Mouse (Mus musculus) monocyte, adult 2 months (primary cell): ENCODE data around the gene Rgl1.
"Not testable (repeated sequence)": the region's sequence is repeated elsewhere in the genome, so short reads cannot be mapped to it uniquely, and the experiment has no call there.

Source experiments
- DNase-seq, 2 experiments: peaks; one replicate each; pipeline ENCODE4 v3.0.0; 2022; ENCODE audit warnings: low spot score in 2 of 2, low read depth in 1 of 2

Rgl1 gene

DNA sequence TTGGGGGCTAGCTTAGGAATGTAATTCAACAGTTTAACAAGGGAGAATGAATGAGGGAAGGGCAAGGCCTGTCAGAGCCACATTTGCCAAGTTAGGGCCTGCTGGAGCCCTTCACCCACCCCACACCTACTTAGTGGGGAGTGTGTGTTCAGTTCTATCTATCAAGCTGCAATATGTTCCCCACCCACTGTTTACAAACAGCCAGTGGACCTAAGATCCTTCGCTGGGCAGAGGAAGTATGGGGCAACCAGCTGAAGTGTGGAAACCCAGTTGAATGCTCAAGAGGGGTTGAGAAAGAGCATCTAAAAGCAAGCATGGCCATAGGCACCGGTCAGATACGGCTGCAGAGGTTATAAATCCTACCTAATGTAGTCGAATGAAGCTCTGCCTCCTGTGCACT, 20.8 kb upstream of the Rgl1 start:
- peak in 1 of 2 experiments; percentile 29 for DNase-seq

DNA sequence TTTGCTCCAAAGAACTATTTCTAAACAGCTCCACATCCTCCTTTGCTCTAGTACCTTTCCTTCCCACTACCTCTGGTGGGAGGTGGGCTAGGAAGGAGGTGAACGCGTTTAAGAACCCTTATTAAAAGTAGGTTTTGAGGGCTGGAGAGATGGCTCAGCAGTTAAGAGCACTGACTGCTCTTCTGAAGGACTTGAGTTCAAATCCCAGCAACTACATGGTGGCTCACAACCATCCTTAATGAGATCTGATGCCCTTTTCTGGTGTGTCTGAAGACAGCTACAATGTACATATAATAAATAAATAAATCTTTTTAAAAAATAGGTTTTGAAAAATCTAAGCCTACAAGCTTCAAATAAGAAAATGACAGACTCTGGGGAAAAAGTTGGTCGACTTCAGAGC, 19.3 kb upstream of the Rgl1 start:
- not testable (repeated sequence) for DNase-seq

DNA sequence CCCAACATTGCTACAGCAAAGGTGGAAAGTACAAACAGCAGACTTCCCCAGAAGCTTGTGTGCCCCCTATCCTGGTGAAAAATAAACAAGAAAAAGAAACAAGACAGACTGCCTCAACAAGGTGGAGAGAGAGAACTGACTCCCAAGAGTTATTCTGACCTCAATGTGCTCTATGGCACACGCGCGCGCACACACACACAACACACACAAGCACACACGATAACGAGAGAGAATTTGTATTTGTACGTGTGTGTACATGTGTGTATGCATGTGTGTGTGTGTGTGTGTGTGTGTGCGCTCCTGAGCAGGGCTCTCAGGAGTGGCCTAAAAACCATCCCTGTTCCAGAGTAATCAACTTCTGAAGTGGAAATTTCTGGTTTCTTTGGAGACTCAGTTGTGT, 18.5 kb upstream of the Rgl1 start:
- DNase-seq: no peak

DNA sequence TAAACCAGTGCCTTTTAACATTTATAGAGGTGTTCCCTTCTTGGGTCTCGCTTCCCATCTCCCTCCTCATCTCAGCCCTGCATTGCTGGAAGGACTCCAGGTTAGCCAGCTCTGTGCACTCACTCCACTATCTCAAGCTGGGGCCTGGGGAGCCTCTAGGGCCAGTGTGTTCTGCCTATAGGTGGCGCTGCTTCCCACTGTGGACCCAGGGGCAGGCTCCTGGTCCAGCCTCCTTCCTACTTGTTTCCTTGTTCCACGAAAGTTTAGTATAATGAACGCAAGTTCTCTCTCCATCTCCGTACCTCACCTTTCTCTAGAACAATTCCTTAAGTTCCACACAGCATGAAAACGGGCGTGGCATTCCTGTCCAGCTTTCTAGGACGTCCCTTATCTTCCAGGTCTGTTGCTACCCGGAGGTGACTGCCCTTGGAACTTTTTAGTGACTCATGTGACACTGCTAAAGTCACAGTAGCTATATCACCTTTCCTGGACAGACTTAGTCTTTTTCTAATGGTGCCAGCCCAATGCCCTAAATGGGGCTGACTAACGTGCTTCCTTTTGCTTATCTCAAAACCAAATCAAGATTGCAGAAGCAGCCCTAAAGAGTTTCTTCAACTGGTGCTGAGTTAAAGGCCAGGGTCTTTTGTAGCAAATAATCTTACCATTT, 13.1 kb upstream of the Rgl1 start:
- peak in 1 of 2 experiments; percentile 51 for DNase-seq

DNA sequence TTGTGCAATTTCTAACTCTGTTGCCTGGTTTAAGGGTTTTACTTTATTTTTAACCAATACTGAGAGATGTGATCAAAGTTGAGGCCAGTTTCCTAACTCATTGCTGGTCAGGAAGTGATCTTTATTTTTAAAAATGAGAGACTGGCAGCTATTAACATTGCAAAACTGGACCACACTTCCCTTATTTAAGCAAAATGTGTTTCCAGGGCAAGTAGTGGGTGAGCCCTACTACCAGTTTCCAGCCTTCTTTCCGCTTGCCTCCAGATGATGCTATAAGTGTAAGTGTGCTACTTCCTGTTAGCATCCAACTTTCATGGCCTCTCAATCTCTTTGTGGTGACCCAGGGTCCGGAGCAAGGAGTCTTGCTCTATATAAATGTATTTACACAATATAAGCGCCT, 8.4 kb upstream of the Rgl1 start:
- DNase-seq: peak in 1 of 2 experiments; percentile 20

DNA sequence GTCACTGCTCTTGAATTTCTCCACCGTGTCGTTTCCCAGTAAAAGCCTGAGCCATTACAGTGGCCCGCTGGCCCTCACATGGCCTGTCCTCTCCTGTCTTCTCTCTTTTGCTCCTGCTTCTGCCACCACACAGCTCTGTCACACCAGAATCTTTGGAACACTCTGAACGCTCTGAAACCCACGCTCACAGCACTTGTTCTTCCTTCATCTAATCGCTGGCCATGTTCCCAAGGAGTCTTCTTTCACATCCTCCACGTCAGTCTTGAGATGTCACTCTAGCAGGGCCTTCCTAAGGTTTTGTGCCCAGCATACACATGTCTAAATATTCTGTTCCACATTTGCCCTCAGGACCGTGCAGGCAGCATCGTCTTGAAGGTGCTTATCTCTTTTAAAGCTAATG, 4.9 kb upstream of the Rgl1 start:
- no peak for DNase-seq

DNA sequence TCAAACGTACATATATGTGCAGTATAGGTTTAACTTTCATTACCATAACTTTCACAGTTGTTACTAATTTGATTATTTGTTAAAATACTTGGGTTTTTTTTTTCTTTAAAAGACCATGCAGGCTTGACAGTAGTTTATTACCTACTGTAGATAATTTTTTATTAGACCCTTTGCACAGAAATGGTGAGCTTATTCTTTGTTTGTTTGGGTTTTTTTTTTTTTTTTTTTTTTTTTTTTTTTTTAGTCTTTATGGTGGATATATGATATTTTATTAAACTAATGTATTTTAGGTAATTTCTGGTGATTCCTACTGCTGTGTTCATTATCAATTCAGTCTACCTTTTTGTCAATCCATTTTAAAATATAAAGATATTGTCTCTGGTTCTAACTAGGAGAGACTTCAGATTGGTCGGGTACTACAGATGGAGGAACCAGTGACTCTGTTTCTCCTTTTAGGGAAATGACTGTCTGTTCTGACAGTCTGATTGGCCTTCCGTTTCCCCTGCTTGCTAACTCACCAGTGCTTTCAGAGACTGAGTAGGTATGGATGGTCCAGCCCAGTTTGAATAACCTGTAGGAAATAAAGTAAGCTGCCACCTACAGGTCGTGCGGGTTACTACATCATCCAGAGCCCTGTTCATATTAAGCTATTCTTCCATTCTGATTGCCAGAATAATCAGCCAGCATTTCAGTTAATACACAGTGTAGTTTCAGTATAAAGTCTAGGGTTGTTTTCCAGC, 1.8 kb upstream of the Rgl1 start:
- peak; percentile 63 to 76 for DNase-seq

DNA sequence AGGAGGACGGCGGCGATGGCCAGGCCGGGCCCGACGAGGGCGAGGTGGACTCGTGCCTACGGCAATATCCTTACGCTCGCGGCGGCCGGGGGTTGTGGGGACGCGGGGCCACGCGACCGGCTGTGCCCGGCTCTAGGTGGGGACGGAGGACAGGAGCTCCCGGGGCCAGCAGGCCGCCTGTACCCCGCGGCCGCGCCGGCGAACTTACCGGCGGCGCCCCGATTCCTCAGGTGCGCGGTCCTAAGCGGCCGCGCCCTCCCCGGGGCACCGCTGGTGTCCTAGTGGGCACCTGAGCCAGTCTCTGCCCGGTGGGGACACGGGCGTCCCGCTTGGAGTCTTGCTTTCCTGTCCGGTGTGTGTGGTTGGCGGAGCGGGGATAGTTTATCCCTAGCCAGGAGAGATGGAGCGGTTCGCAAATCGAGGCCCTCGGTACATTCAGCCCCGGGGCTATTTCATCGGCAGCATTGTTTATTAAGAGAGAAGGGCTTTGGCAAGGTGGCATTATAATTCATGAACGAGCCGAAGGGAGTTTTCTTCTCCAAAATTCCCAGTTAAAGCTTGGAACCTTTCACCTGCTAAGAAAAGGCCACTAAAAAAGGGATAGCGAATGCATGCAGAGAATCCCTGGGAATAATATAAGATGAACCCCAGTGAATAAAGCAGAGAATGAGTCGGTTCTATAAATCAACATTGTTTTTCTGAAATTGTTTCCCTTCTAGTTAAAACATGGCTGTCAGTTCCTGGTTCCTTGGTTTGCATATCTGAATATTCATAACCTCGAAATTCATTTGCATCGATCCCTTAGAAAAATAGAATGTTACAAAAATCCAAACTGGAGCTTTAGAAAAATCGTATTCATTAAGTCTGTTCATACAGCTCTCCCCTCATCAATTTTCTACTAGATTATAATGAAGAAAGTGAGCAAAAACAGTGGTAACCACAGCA, 925 bp upstream of the Rgl1 start:
- no peak for DNase-seq

DNA sequence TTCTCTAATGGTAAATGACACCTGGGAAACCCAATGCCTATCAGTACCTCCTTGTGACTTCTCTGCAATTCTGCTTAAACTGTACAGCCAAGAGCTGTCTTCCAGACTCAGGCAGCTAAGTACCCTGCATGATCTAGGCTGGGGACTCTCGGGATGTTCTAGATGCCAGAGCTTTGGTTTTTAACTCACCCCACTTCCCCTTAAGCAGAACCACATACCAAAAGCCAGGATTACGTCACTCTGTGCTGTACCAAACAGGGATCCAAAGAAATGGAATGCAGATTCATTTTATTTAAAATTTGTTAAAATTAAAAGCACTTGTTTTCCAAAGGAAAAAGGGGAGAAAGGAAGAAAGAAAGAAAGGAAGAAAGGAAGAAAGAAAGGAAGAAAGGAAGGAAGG, 4.4 kb downstream of the Rgl1 start:
- DNase-seq: no peak

DNA sequence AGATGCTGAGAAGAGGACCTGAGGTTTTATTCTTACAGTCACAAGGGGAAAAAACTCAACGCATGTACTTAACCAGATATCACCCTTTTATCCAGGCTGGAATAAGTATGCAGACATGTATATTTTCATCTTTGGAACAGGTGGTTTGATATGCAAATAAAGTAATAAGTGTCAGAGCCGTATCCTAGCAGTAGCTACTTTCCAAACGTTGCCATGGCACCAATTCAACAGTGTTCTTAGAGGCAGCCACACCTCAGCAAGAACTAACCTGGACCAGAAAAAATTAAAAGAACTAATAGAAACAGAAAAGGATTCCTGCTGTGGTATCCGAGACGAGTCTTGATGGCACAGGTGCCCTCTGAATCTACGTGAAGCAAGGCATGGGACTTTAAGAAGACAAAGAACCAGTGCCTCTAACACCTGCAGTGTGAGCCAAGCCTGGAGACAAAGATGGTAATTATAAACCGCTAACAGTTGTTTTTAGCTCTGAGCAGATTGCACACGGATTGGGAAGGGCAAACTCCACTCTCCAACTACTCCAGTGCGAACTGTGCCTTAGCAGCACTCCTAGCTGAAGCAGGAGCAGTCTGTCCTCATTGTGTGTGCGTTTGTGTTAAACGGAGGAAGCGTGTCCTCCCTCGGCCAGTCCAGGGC, 15.7 kb downstream of the Rgl1 start, which contains the start of gene Apobec4:
Gene Apobec4 (plus strand): TSS at position 240 of the 654 bp plus-strand sequence.
- no peak for DNase-seq

DNA sequence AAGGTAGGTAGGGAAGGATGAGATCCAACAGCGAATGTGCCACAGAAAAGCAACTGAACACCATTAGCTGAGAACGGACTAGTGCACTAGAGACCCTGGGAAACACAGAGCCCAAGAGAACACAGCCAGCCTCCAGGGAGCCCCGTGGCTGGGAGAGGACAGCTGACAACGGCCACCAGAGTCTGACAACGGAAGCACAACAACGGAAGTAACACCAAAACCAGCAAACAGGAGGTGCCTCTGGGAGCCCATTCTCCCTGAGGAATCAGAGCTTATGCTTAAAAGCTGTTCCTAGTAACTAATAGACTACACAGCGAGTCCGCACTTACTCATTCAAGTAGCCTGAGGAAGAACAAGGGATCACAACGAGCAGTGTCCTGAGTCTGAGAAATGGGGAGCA, 16.9 kb downstream of the Rgl1 start:
- DNase-seq: no peak

DNA sequence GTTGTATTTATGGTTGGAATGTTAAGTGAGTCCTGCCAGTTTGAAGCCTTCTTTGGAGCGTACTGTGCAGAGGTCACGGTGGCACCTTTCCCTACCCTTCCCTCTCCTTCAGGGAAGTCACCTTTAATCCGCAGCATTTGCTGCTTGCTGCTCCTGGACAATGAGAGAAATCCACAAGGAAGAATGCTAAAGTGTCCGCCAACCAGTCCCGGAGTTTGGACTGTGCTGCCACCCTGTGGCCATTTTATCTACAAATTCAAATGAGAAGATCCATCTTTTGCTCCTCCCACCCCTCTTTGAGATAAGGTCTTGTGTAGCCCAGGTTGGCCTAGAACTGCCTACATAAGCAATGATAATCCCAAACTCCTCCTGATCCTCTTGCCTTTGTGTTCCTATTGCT, 19.7 kb downstream of the Rgl1 start:
- peak in 1 of 2 experiments; percentile 22 for DNase-seq

DNA sequence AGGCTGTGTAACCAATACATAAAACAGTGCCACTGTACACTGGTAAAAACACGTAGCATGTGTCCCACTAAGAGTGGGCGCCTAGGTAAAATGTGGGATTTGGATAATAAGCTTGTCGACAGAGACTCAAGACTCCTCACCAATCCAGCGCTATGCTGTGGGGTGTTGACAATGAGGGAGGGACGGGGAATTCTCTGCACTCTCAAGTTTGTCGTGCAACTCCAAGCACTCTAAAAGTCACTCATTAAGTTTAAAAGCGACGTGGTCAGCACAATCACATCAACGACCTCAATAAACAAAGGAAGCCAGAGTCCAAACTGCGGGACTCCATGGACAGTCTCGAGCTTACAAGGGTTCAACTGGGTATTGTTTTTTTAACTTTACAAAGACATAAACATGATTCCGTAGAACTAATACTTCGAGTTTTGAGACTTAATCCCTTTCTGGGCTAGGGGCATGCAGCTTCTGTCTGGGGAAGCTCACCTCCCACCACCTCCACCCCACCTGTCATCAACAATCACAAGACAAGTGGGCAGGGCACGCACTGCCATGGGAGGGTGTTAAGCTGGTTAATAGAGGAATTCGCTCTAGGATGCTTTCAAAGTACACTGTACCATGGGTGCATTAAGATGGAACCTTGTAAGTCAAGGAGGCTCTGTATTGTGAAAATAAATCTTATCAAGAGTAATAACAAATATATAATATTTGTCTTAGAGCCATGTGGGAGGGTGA, 22.9 kb downstream of the Rgl1 start:
- DNase-seq: no peak

DNA sequence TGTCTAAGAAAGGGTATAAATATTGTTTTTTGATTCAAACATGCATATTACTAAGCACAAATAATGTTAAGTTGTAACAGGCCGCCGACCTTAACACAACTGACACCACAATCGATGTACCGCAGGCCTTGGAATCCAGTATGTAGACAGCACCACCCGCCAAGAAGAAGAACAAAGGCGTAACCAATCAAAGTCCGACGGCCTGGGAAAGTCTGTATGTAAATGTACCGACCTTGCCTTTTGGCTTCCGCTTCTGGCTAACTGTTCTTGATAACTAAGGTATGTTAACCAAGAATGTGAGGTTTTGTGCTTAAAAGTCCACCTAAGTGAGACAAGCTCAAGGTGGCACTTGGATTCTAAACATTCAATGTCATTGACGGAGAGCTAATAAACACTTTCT, 26.8 kb downstream of the Rgl1 start:
- DNase-seq: no peak

DNA sequence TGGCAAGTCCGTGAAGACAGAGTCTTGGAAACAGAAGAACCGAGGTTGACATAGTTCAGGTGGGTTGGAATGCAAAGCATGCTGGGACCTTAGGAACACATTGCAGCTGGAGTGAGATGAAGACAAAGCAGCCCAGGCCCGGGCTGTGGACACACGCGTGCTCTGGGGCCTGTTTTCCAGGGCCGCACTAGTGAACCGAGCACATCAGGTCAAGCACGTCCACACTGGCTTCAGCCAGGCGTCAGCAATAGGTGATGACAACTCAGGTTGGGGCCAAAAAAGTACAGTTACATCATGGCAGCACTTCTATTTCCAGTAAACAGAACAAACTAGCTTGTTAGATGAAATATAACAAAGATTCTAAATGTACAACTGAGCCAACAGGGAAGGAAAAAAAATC, 27.4 kb downstream of the Rgl1 start:
- no peak for DNase-seq

DNA sequence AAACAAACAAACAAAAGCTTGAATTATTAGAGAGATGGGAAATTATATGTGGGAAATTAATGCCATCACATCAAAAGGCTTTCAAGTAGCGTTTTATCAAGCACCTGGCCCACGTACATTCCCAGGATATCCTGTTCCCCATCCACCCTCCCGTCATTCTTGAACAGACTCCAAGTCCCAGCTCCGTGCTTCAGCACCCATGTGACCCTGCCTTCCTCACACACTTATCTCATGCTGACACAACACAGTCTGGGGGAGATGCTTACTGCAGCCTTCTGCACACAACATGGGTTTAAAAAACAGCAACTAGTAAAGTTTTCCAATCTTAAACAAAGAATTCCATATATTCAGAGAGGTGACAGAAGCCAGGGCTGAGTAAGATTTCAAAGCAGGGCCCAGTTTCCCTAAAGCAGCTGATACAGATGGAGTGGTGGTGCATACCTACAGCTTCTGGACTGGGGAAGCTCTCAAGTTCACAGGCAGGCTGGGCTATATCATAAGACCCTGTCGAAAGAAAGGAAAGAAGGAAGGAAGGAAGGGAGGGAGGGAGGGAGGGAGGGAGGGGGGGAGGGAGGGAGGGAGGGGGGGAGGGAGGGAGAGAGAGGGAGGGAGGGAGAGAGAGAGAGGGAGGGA, 38.4 kb downstream of the Rgl1 start:
- DNase-seq: no peak

DNA sequence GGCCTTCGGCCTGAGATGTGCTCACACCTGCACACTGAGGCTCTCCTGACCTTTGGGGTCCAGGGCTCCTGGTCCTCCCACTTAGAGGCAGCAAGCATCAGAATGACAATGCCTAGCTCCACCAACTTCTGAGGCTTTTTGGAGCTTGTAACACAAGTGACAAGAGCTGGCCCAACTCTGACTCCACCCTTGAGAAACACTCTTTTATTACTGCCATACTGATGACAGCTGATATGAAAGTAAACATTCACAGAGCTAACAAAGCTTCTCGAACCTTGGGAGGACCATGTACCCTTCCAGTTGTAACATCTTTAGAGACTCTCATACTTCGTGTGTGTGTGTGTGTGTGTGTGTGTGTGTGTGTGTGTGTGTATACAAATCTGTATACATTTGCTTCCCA, 40.1 kb downstream of the Rgl1 start:
- DNase-seq: no peak

DNA sequence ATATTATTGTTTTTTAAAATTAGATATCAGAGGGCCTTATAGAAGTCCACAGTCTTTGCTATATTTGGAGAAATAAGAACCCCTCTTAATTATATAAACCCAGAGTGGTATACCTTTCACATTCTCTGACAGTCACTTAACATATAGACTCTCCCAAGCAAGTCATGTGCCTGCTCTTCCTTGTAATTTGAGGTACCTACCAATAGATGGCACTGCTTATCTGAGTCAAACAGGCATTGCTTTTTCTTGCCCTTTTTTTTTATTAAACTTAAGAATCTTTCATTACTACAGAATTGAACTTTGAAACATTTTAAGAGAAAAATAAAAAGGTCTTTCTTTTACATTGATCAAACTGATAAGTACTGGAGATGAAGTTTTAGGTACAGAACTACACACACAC, 41.9 kb downstream of the Rgl1 start:
- no peak for DNase-seq

DNA sequence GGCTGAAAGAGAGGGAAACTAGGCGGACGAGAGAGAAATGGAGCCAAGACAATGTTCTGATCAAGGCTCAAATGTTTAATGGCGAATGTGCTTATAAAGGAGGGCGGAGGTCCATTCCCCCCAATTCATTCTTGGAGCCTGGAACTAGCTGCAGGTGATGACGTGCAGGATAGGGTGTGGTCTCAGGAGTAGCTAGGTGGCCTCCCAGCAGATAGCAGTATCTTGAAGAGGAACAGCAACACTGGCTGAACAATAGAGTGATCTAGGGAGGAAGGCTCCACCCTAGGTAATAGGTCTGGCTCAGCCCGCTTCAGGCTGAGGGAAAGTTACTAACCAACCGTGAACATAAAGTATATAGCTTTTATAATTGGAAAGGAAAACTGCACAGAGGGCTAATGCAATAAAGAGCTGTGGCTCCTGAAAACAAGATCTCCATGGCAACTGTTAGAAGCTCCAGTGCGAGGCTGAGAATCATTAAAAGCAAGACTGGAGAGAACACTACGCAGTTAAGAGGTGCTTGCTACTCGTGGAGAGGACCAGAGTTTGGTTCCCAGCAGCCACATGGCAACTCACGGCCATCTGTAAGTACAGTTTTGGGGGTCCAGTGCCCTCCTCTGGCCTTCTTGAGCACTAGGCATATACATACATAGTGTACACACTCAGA, 44.5 kb downstream of the Rgl1 start:
- no peak for DNase-seq

DNA sequence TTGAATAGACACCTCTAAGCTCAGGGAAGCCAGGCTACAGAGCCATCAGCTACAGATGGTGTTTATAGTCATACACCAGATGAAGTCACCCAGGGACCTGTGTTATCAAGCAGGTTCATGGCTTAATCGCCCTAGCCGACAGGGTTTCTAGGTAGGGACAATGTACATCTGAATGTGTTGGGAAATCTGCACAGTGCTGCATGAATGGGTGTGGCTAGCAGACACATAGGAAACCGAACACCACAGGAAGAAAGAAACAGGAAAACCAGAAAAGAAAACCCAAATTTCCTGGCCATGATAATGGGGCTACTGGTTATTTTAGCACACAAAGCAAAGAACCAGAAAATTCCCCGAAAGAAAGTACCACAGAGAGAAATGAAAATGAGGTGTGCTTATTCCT, 45.2 kb downstream of the Rgl1 start:
- DNase-seq: no peak
